Mouse (Mus musculus): ENCODE measurements around the gene Arsa.

GRCm38 (mm10) chr15:89524001-89524571 is 46.9 kb upstream of the Arsa start:
- TF ChIP-seq POLR2A (IDR thresholded peaks at IDR 0.05; ENCODE audit: insufficient read length, low read depth) (no peak), TCF12 (IDR thresholded peaks at IDR 0.05; ENCODE audit: insufficient read depth, poor library complexity, severe bottlenecking) (no peak), POLR2AphosphoS2 (IDR thresholded peaks at IDR 0.05; ENCODE audit: insufficient read length, low read depth) (no peak), CEBPB (IDR thresholded peaks at IDR 0.05; ENCODE audit: insufficient read depth, poor library complexity, severe bottlenecking) (no peak), MYOD1 (IDR thresholded peaks at IDR 0.05; ENCODE audit: control insufficient read depth in 1 of 3, insufficient read length in 2 of 3, low read depth in 2 of 3) (no peak)
